Mouse (Mus musculus): ENCODE measurements around the gene Zhx3.
A peak's percentile ranks its signal among the peaks of the same experiment; 100 is the strongest.

Gene Zhx3

DNA sequence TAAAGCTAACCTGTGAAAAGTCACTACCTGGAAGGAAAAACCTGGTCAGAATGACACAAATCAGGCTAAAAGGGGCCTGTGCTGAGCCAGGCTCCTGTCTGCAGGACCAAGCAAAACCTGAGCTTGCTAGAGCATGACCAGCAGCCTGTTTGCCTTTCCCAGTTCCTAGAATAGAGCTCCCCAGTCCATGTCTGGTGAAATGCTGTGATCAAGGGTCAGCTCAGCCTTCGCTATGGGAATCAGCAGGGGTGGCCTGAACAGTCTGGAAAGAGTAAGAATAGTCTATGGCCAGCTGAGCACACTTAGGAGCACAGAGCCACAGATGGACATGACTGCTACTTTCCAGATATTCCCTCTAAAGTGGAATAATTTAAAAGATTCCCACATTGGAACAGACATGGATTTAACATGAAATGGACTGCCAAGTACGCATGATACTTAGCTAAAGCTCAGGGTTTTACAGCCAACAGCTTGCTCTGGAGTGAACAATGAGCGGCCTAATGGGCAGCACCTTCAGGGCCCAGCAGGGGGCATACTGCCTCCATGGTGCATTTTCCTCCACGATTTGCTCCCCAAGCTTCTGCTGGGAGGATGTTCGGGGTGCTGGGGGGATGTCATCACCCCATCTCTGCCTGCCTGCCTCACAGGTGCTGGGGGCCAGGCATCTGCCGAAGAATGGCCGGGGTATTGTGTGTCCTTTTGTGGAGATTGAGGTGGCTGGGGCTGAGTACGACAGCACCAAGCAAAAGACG lies 112.2 kb downstream of the Zhx3 start:
- DNase-seq (ENCODE audit: low spot score in 2 of 2) = peak; percentile 31 to 33

DNA sequence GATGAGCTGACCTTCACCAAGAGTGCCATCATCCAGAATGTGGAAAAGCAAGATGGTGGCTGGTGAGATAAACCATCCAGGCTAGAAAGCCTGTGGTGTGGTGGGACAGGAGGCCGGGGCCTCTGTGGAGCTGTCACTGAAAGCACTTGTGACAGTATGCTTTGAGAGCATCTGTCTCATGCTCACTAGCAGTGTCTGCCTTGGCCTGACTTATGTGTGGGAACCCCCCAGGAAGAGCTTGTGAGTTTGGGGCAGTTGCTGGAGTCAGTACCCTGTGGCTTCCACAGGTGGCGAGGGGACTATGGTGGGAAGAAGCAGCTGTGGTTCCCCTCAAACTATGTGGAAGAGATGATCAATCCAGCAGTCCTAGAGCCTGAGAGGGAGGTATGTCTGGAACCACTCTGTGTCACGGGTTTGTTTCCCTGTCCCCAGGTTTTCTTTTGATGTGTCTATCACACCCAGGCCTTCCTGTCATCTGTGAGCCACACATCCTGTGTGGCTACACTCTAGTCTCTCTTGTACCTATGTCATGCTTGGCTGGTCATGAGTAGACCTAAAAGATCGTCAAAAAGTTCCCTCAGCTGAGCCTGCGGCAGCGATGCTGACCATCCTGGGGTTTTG lies 116.1 kb downstream of the Zhx3 start:
- no peak for DNase-seq (ENCODE audit: low spot score in 2 of 2)

DNA sequence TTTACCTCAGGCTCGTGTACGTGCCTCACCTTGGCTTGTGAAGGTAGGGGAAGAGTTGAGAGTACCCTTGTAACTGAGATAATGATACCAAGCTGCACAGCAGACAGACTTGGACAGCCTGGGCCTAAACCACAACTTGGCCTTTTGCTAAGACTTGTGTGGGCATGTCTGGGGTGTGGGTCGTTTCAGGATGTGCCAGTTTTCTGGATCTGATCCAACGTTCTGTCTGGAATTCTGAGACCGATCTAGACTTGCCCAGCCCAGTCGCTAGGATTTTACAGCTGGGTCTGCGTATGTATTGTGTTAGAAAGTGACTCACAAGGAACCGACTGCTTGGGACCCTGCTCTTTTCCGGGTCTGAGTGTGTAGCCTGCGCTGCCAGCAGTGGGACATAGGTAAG lies 125.7 kb downstream of the Zhx3 start:
- peak; percentile 42 to 51 for DNase-seq (ENCODE audit: low spot score in 2 of 2)

DNA sequence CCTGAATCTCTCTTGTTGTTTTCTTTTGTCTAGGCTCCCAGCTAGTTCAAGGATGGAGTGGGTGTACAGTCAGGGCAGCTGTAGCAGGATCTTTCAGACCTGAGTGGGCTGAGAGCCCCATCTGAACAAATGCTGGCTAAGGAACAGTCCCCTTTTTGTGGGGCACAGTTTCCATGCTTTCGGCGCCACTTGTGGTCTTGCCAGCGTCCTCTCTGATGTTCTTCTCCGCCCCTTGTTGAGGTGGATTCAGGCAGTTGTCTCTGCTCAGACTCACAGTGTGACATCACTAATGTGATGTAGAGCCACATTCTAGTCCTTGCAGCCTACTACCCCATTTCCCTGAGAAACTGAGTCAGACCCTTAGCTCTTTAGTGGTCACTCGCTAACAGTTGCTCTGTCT lies 126.2 kb downstream of the Zhx3 start:
- DNase-seq (ENCODE audit: low spot score in 2 of 2) = no peak

DNA sequence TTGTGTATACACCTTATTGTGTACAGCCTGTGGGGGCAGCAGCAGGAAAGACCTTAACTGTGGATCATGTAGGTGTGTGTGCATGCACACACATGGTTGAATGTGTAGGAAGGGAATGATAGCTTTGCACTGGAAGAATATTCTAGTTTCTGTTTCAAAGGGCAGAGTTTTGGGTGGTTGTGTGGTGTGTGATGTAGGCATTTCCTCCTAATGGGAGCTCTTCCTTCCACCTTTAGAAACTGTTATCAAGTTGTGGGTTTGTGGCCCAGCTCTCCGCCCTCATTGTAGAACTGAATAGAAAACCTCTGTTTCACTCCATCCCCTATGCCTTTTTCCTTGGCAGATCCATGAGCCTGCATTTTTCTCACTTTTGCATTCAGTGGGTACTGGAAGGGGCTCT lies 127.3 kb downstream of the Zhx3 start:
- DNase-seq (ENCODE audit: low spot score in 2 of 2) = no peak

DNA sequence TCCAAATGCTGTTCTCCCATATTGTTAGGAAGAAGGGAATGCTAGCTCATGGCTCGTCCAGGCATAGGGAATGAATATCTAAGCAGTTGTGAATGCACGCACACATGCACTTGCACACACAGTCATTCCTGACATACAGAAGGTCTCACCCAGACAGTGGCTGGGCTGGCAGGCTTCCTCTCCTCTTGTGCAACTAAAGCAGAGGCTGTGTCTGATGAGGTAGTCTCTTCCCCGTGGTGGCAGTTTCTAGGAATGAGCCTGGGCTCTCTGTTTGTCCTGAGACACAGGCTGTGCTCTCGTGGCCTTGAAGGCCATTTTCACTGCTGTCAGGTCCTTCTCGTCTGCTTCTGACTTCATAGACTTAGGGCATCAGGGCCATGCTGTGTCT lies 128.0 kb downstream of the Zhx3 start:
- peak in 1 of 2 experiments; percentile 36 for DNase-seq (ENCODE audit: low spot score in 2 of 2)

DNA sequence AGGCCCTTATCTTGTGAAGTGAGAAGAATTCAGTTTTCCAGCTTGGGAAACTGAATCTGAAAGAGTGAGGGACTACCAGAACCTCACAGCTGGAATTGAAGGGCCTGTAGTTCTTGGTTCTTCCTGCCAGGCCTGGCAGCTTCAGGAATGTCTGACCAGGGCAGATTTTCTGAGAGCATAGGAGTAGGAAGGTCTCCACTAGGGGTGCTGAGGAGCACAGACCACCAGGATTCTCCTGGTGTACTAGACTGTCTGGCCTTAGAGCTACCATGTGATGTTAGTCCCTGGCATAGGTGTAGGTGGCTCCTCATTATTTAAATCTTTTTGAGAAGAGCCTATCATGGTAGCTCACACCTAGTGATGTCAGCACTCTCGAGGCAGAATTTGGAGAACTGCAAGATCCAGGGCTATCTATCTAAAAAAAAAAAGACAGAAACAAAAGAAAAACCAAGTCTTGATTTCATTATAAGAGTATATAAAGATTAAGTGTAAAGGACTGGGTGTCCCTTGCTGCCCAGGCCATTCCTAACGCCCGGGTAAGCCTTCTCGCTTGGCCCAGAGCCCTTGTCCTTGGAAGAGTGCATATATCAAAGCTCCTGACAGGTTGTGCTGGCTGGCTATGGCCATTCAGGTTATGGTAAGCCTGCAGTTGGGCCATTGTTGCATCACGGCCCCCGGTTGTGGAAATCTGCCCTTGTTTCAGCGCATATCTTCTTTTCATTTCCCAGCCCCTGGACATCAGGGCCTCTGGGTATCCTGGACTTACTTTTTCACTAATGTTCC lies 128.6 kb downstream of the Zhx3 start:
- peak; percentile 24 to 57 for DNase-seq (ENCODE audit: low spot score in 2 of 2)

DNA sequence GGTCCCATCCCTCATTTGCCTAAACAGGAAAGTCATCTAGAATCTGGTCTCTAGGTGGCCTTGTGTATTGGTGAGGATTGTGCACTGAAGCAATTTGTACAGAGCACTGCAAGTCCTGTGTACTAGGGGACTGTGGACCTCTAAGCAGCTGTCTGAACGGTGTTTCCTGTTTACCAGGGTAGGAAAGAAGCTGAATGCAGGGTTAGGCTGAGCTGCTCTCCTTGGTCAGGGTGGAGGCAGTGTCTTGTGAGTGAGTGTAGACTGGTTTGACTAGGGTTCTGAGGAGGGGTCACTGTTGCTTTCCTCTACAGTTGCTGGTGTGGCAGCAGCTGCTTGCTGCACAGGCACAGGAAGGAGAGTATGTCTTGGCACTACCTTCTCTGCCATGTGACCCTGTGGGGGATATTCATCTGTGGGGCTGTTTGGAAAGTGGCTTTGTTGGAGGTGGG lies 130.6 kb downstream of the Zhx3 start:
- no peak for DNase-seq (ENCODE audit: low spot score in 2 of 2)

DNA sequence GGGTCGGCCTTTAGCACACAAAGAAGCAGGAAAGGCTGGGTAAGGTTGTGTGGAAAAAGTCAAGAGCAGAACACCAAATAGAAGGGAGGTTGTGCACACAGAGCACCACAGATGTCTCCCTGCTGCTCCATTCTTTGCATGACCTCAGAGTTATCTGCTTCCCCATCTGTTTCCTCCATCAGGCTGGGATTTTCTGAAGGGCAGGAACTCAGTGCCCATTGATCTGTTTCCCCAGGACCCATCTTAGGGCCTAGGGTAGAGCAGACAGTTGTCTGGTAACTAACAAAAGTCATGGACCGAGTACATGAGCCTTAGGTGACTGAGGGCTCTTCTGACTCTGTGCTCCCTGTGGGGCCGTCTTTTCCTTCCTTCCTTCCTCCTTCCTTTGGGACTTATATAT lies 131.2 kb downstream of the Zhx3 start:
- DNase-seq (ENCODE audit: low spot score in 2 of 2) = no peak

DNA sequence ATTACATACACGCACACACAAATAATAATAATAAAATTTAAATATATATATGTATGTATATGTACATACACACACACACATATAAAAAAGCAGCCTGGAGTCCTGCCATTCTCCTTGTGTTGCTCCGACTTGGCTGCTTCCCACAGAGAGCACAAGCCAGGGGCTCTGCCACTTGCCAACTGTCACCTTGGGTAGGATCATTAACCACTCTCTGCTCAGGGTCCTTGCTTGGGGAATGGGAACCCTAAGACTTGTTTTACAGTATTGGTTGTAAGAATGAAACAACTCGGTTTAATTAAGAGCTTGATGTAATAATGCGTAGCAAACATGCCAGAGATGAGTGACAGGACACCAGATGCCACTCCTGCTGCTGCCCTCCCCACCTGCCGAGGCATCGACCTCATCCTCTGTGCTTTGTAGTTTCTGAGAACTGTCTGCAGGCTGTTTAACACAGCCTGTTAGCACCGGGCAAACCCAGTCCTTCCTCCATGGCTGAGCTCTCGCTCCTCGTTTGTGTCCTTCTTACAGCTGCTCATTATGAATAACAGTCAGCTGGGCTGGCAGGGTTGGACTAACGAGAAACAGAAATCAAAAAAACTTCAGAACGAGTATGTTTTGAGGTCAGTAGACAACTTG lies 132.2 kb downstream of the Zhx3 start:
- DNase-seq (ENCODE audit: low spot score in 2 of 2) = no peak

DNA sequence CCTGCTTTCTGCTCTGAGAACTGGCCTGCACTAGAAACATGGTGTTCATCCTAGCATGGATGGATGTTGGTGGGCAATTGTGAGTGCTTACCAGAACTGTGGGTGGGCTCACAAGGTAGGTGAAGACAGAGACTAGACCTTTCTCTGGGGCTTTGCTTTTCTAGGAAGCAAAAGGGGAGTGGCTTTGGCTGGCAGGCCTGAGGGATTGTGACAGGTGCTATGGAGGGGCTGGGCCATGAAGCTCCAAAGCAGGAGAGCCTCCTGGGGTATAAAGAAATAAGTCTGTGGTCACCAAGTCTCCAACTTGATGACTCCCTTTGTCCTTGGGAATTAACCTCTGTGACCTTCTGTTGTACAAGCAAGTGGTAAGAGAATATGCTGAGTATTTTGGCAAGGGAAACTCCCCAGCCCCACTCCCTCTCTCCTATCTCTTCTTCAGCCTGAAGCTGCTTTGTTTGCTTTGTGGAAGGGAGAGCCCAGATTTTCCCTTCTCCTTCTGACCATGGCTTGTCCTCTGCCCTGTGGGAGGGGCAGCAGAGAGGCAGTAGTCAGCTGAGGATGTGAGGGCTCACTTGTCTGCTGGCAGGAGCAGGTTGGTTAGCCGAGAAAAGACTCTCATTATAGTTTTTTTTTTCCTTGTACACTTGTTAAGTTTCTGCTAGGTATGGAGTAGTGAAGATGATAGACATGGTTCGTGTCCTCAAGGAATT lies 133.0 kb downstream of the Zhx3 start:
- no peak for DNase-seq (ENCODE audit: low spot score in 2 of 2)

DNA sequence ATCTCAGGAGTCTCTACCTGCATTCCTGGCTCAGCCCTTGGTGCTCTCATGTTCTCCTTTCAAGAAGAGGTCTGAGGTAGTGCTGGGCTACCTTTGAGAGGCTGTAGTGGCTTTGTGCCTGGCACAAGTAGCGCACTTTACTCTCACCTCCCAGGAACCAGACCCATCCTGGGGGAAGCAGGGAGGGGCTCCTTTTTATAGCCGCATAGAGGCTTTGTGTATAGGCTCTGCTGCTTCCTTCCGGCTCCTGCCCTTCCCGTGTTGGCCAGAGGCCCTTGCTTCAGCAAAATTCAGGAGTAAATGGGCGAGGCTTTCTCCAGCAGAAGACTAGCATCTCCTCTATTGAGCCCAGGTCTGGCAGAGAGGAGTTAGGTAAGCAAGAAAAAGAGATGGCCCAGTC lies 134.4 kb downstream of the Zhx3 start:
- no peak for DNase-seq (ENCODE audit: low spot score in 2 of 2)

DNA sequence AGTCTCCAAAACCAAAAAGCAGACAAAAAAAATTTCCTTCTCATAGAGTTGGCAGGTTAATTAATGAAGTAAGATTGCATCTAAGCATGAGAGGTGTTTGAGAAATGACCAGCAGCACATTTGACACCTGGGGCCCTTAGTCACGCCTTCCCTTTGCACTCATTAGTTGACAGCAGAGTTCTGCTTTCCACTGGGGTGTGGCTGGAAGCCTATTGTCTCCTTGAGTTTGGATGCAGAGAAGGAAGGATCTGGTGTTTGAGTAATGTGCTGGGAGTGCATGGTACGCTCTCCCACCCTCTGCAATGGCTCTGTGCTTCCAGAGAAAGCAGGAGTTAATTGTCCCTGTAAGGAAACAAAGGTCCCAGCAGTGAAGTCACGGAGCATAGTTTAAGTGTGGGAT lies 136.3 kb downstream of the Zhx3 start:
- no peak for DNase-seq (ENCODE audit: low spot score in 2 of 2)

DNA sequence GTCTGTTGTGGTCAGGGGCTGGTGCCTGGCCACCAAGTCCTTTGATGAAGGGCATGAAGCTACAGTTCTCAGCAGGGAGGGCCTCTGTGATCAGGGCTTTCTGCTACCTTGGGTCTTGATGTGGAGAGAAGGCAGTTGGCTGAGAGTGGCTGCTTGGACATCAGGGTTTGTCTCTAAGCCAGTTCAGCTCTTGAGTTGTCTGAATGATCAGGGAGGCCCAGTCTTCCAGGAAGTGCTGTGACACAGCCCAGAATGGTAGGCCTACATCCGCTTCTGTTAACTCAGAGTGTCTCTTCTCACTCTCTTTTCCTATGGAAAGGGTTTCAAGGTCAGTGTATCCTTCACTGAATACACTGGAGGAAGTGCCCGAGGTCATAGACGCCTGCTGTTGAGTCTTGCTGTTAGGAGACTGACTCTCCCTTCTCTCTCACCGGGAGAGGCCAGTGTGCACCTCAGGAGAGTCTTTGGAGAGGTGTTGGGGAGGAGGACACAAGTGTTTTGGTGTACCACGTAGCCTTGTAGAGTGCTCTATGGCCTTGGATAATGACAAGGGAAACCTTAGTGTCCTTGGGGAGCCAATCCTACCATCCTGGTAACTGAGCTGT lies 137.0 kb downstream of the Zhx3 start:
- DNase-seq (ENCODE audit: low spot score in 2 of 2) = no peak

DNA sequence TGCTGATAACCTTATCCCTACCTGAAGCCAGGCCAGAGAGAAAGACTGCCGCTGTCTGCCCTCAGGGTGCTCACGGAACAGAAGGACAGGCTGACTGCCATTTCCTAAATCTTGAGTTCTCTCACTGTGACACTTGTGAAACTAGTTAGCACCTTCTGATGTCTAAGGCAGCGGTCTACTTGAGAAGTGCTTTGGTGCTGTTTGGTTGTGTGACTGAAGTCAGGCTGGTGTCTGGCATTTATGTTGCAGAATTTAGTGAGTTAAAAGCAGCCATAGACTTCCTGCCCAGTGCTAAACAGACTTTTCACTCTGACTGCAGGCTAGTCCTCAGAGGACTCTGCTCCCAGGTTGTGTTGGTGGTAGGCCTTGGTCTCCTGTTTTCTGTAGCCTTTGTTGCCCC lies 138.5 kb downstream of the Zhx3 start:
- no peak for DNase-seq (ENCODE audit: low spot score in 2 of 2)

DNA sequence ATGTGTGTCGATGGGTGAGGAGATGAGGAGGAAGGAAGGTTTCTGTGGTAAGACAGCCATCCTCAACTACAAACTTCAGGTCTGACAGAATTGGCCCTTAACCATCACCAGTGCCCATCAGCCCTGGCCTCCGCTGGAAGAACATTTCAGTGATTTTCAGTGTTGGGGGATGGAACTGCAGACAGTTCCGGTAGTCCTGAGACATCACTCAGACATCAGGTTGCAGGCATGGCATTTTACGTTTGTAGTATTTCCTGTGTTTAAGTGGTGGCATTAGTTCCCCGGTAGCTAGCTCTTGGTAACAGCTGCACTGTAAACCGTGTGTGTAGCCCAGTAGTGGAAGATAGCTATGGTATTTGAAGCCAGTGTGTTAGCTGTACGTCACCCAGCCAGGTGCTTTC lies 139.7 kb downstream of the Zhx3 start:
- no peak for DNase-seq (ENCODE audit: low spot score in 2 of 2)

DNA sequence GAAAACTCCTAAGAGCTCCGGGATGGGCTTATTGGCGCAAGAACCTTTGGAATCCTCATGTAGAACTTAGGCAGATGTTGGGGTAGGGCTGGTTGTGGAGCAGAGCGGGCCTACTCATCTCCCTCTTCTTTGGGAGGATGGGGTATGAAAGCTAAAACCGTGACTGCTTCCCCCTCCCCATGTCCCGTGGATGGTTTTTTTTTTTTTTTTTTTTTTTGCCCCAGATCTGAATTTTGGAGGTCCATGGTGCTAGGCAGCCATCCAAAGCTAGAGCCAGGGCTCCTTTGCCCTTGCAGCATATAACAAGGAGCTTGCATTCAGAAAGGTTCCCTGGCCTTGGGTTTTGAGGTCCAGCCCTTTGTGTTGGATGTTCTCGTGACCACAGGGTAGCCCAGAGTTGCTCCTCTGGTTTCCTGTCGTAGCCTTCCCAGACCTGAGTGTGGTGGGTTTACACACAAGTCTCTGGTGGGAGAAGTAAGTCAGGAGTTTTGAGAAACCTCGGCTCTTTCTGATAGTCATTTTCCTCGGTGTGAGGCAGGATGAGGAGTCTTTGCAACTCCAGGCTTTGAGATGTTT lies 140.3 kb downstream of the Zhx3 start:
- no peak for DNase-seq (ENCODE audit: low spot score in 2 of 2)

DNA sequence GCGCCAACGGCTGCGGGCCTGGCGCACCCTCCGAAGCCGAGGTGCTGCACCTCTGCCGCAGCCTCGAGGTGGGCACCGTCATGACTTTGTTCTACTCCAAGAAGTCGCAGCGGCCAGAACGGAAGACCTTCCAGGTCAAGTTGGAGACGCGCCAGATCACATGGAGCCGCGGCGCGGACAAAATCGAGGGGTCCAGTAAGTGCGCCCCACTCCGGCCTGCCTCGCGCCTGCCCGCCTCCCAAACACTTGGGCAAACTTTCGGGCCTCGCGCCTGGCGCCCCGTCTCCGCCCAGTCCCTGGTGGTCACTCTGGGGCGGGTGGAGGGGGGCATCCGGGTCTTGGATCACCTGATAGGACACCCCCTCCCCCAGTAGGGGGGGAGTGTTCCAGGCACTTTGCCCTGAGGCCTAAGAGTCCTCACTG lies 140.9 kb downstream of the Zhx3 start:
- peak; percentile 49 to 57 for DNase-seq (ENCODE audit: low spot score in 2 of 2)

DNA sequence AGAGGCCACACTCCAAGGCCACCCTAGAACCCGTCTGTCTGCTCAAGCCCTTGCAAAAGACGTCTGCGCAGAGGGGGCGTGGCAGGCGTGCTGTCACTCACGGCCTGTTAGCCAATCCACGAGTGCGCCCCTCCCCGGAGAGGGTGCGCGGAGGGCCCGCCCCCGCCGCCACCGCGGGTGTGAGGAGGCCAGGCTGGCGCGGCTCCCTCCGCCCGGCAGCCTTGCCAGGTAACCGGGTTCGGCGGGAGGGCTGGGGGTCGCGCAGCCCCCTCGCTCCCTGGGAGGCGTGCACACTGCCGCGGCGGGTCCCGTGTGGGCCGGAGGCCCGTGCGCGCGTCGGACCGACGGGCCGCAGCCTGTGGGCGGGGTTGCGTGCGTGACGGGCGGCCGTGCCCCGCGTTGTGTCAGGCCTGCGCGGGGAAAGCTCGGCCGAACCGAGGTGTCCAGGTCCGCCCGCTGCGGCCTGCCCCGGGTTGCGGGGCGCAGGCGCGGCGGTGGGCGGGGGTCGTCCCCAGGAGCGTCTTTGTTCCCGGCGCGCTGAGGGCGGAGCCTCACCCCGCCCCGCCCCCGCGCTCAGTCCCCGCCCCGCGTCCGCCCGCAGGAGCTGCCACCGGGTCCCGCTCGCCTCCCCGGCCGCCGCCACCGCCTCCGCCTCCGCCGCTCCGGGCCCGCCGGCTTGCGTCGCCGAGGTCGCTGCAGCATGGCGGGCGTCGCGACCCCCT lies 141.5 kb downstream of the Zhx3 start, which contains the start of gene Plcg1:
Gene Plcg1, plus strand, starts transcription at position 184 of the 722 bp plus-strand sequence.
- DNase-seq (ENCODE audit: low spot score in 2 of 2) = peak; percentile 89 to 93

DNA sequence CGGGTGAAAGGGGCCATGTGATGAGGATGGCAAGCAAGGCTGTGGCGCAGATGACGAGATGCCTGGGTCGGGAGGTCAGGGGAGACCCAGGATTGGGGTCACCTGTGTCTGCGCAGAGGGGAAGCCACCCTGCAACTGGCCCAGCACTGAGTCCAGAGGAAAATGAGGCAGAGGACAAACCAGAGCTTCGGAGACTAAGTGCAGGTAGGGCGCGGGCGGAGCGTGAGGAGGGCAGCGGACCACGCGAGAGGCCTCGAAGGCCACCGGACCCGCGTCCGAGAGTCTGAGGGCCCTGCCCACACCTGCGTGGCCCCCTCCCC lies 142.0 kb downstream of the Zhx3 start:
- no peak for DNase-seq (ENCODE audit: low spot score in 2 of 2)

Measured in urinary bladder, postnatal 36 days (tissue).